Mouse (Mus musculus) hindbrain, embryonic 16.5 days (tissue): Measurements from ENCODE around the gene Slc7a7. TPM values are rescaled to one million over a fixed set of nuclear protein-coding genes. Genes with fewer than 3 reads are reported as not detected.

Experiments used
- ATAC-seq: fragments of 200-750 bp; cut with Nextera tagmentation; 2 replicates; pipeline ENCODE4 v1.8.0; 2017; ENCODE audit warnings: moderate TSS enrichment, moderate library complexity
- H3K27ac ChIP-seq: fragments of 300-500 bp; sonication (generic); 2 replicates; pipeline ENCODE4 v1.5.1; 2014; ENCODE audit warnings: low read depth, mild to moderate bottlenecking, control low read depth, low read length, moderate library complexity
- H3K27me3 ChIP-seq: fragments of 300-500 bp; sonication (generic); replicated peaks from 2 replicates; pipeline ENCODE4 v1.6.1; 2014; ENCODE audit warnings: low read length; ENCODE audit not compliant: control insufficient read depth, insufficient read depth
- H3K36me3 ChIP-seq: fragments of 300-500 bp; sonication (generic); 2 replicates; pipeline ENCODE4 v1.6.1; 2014; ENCODE audit warnings: mild to moderate bottlenecking, low read length, moderate library complexity, mixed read lengths; ENCODE audit not compliant: control insufficient read depth, insufficient read depth
- H3K4me1 ChIP-seq: fragments of 300-500 bp; sonication (generic); 2 replicates; pipeline ENCODE4 v1.6.1; 2014; ENCODE audit warnings: low read depth, low read length; ENCODE audit not compliant: control insufficient read depth, insufficient read depth
- H3K4me2 ChIP-seq: fragments of 300-500 bp; sonication (generic); 2 replicates; pipeline ENCODE4 v1.6.1; 2014; ENCODE audit warnings: mild to moderate bottlenecking, low read length, control low read depth, moderate library complexity
- H3K4me3 ChIP-seq: fragments of 300-500 bp; sonication (generic); 2 replicates; pipeline ENCODE4 v1.5.1; 2014; ENCODE audit warnings: mild to moderate bottlenecking, low read length, control low read depth, moderate library complexity
- H3K9ac ChIP-seq: fragments of 300-500 bp; sonication (generic); 2 replicates; pipeline ENCODE4 v1.6.1; 2014; ENCODE audit warnings: low read depth, mild to moderate bottlenecking, control low read depth, low read length, moderate library complexity
- H3K9me3 ChIP-seq: fragments of 300-500 bp; sonication (generic); 2 replicates; pipeline ENCODE4 v1.6.1; 2014; ENCODE audit warnings: mild to moderate bottlenecking, low read length, moderate library complexity; ENCODE audit not compliant: control insufficient read depth
- WGBS: fragments of 180-500 bp; shearing (Covaris S2); extraction: QIAGEN DNeasy Blood & Tissue Kit; methylation state at CpG from one replicate; pipeline ENCODE4 v1.1.7; 2014; 5-methylcytosine and 5-hydroxymethylcytosine counted together
- polyA plus RNA-seq: library from polyadenylated mRNA; unstranded; fragments of >200 nt; fragmentation: Nextera tagmentation; extraction: Ambion mirVana; gene quantifications from 2 replicates; pipeline ENCODE4 v1.2.1, GENCODE M21; 2015

The Slc7a7 gene
- polyA plus RNA-seq, 1 experiment from 2014 or later: 4.9 TPM

GRCm38 (mm10) chr14:54427696-54428095, 10.1 kb upstream of the Slc7a7 start:
- Histone ChIP-seq H3K4me2 (peak overlapping the region; percentile 80), H3K36me3 (0 out of 2 replicates have a peak, but pooled peaks cover 5% of the 10 kb centered on the region), H3K27me3 (no peaks in the 10 kb centered on the region), H3K27ac (no peak overlapping the region), H3K4me3 (peak overlapping the region; percentile 71), H3K4me1 (peaks cover 24% of the 10 kb centered on the region), H3K9me3 (no peaks in the 10 kb centered on the region), H3K9ac (no peak overlapping the region)
- 94% methylated on average over 7 of the region's 7 CpGs for WGBS
- no peak for ATAC-seq

GRCm38 (mm10) chr14:54426689-54427398, 9.3 kb upstream of the Slc7a7 start, which contains the start of gene Mrpl52:
Gene Mrpl52 (plus strand): TSS chr14:54426909.
- peak; percentile 87 for ATAC-seq
- Histone ChIP-seq H3K9me3 (no peaks in the 10 kb centered on the region), H3K27me3 (no peaks in the 10 kb centered on the region), H3K36me3 (0 out of 2 replicates have a peak, but pooled peaks cover 5% of the 10 kb centered on the region), H3K9ac (peak within 1 kb of the TSS; percentile 81), H3K4me3 (peak within 1 kb of the TSS; percentile 71), H3K4me2 (peak within 1 kb of the TSS; percentile 80), H3K27ac (peak within 1 kb of the TSS; percentile 87), H3K4me1 (peaks cover 21% of the 10 kb centered on the region)
- WGBS: under 1% methylated on average over 47 of the region's 48 CpGs

GRCm38 (mm10) chr14:54426003-54426688, 8.6 kb upstream of the Slc7a7 start:
- Histone ChIP-seq H3K4me2 (peak overlapping the region; percentile 75), H3K36me3 (0 out of 2 replicates have a peak, but pooled peaks cover 5% of the 10 kb centered on the region), H3K27me3 (no peaks in the 10 kb centered on the region), H3K4me1 (peaks cover 18% of the 10 kb centered on the region), H3K4me3 (peak overlapping the region; percentile 71), H3K9me3 (no peaks in the 10 kb centered on the region), H3K9ac (peak overlapping the region; percentile 81), H3K27ac (peak overlapping the region; percentile 87)
- peak; percentile 46 for ATAC-seq
- 33% methylated on average over 14 of the region's 14 CpGs for WGBS

- Histone ChIP-seq H3K4me2 (peak overlapping the region; percentile 75), H3K4me1 (peaks cover 14% of the 10 kb centered on the region), H3K27ac (no peak overlapping the region), H3K9me3 (no peaks in the 10 kb centered on the region), H3K36me3 (0 out of 2 replicates have a peak, but pooled peaks cover 5% of the 10 kb centered on the region), H3K27me3 (no peaks in the 10 kb centered on the region), H3K4me3 (no peak overlapping the region), H3K9ac (no peak overlapping the region)
- WGBS: 79% methylated on average over 1 of the region's 1 CpGs
- no peak for ATAC-seq
These were observed 8.0 kb upstream of the Slc7a7 start for GRCm38 (mm10) chr14:54425540-54425939.

GRCm38 (mm10) chr14:54424634-54425033, 7.1 kb upstream of the Slc7a7 start:
- Histone ChIP-seq H3K9ac (no peak overlapping the region), H3K4me2 (no peak overlapping the region), H3K4me1 (peaks cover 9% of the 10 kb centered on the region), H3K27me3 (no peaks in the 10 kb centered on the region), H3K4me3 (no peak overlapping the region), H3K27ac (no peak overlapping the region), H3K36me3 (0 out of 2 replicates have a peak, but pooled peaks cover 2% of the 10 kb centered on the region), H3K9me3 (no peaks in the 10 kb centered on the region)
- no peak for ATAC-seq
- 86% methylated on average over 1 of the region's 1 CpGs for WGBS

- Histone ChIP-seq H3K27me3 (no peaks in the 10 kb centered on the region), H3K27ac (no peak overlapping the region), H3K4me2 (no peak overlapping the region), H3K4me1 (peaks cover 9% of the 10 kb centered on the region), H3K9me3 (no peaks in the 10 kb centered on the region), H3K36me3 (no peaks in the 10 kb centered on the region), H3K9ac (no peak overlapping the region), H3K4me3 (no peak overlapping the region)
- no peak for ATAC-seq
- WGBS: 64% methylated on average over 5 of the region's 5 CpGs
These were observed 5.8 kb upstream of the Slc7a7 start for GRCm38 (mm10) chr14:54423406-54423805.

GRCm38 (mm10) chr14:54421014-54421413, 3.4 kb upstream of the Slc7a7 start:
- no peak; the same call in 1 of the 2 replicates for ATAC-seq
- Histone ChIP-seq H3K27ac (no peak overlapping the region), H3K27me3 (peaks cover 5% of the 10 kb centered on the region; the same call in 1 of the 2 replicates), H3K4me3 (no peak overlapping the region), H3K9me3 (no peaks in the 10 kb centered on the region), H3K36me3 (no peaks in the 10 kb centered on the region), H3K4me1 (peaks cover 2% of the 10 kb centered on the region; the same call in 1 of the 2 replicates), H3K9ac (no peak overlapping the region), H3K4me2 (no peak overlapping the region)
- WGBS: 80% methylated on average over 2 of the region's 2 CpGs

GRCm38 (mm10) chr14:54416830-54417229, 750 bp downstream of the Slc7a7 start:
- WGBS: 48% methylated on average over 4 of the region's 4 CpGs
- no peak overlapping the region for H3K27ac ChIP-seq
- no peak for ATAC-seq
- H3K27me3 ChIP-seq: peaks cover 11% of the 10 kb centered on the region; the same call in 1 of the 2 replicates
- H3K4me2 ChIP-seq: no peak overlapping the region
- no peaks in the 10 kb centered on the region for H3K9me3 ChIP-seq
- 0 out of 2 replicates have a peak, but pooled peaks cover 3% of the 10 kb centered on the region for H3K4me1 ChIP-seq
- H3K4me3 ChIP-seq: no peak overlapping the region
- H3K9ac ChIP-seq: no peak overlapping the region
- H3K36me3 ChIP-seq: no peaks in the 10 kb centered on the region

GRCm38 (mm10) chr14:54416229-54416775, 1.3 kb downstream of the Slc7a7 start:
- H3K4me2 ChIP-seq: no peak overlapping the region
- H3K36me3 ChIP-seq: no peaks in the 10 kb centered on the region
- H3K4me3 ChIP-seq: no peak overlapping the region
- H3K9ac ChIP-seq: no peak overlapping the region
- no peak for ATAC-seq
- H3K27ac ChIP-seq: no peak overlapping the region
- no peaks in the 10 kb centered on the region for H3K9me3 ChIP-seq
- peaks cover 11% of the 10 kb centered on the region; the same call in 1 of the 2 replicates for H3K27me3 ChIP-seq
- H3K4me1 ChIP-seq: 0 out of 2 replicates have a peak, but pooled peaks cover 3% of the 10 kb centered on the region
- WGBS: 30% methylated on average over 5 of the region's 5 CpGs
